Mouse (Mus musculus): ENCODE measurements at regions not wholly inside any gene's neighbourhood (a gene's known extent, or its start where the extent isn't known, plus 50 kb on each side); places are given as distances from the start of the nearest gene placed in this dataset.

- DNase-seq, result no peak
These were observed 183.8 kb upstream of the Slc39a10 start for GRCm38 (mm10) chr1:47076423-47076822.

GRCm38 (mm10) chr1:47058149-47058548 is 165.5 kb upstream of the Slc39a10 start:
- DNase-seq, result no peak

- DNase-seq, result no peak
These were observed 164.7 kb upstream of the Slc39a10 start for GRCm38 (mm10) chr1:47057344-47057743.

- no peak for DNase-seq
These were observed 158.5 kb upstream of the Slc39a10 start for GRCm38 (mm10) chr1:47051109-47051508.

- DNase-seq, result no peak
These were observed 157.8 kb upstream of the Slc39a10 start for GRCm38 (mm10) chr1:47050492-47050891.

- DNase-seq, result no peak
These were observed 144.9 kb upstream of the Slc39a10 start for GRCm38 (mm10) chr1:47037576-47037975.

- DNase-seq, result no peak
These were observed 126.7 kb upstream of the Slc39a10 start for GRCm38 (mm10) chr1:47019356-47019755.

GRCm38 (mm10) chr1:47014526-47014925 is 121.9 kb upstream of the Slc39a10 start:
- no peak for DNase-seq

GRCm38 (mm10) chr1:47003746-47004145 is 111.1 kb upstream of the Slc39a10 start:
- DNase-seq, result no peak

GRCm38 (mm10) chr1:46999337-46999736 is 106.7 kb upstream of the Slc39a10 start:
- DNase-seq, result no peak

GRCm38 (mm10) chr1:46985978-46986377 is 93.3 kb upstream of the Slc39a10 start:
- no peak for DNase-seq

- no peak for DNase-seq
These were observed 90.4 kb upstream of the Slc39a10 start for GRCm38 (mm10) chr1:46983093-46983492.

GRCm38 (mm10) chr1:46970470-46970869 is 77.8 kb upstream of the Slc39a10 start:
- DNase-seq, result peak; percentile 9

- no peak for DNase-seq
These were observed 75.7 kb upstream of the Slc39a10 start for GRCm38 (mm10) chr1:46968361-46968760.

- DNase-seq, result no peak
These were observed 74.2 kb upstream of the Slc39a10 start for GRCm38 (mm10) chr1:46966917-46967266.

- DNase-seq, result no peak
These were observed 73.6 kb upstream of the Slc39a10 start for GRCm38 (mm10) chr1:46965996-46966916.

- no peak for DNase-seq
These were observed 71.5 kb upstream of the Slc39a10 start for GRCm38 (mm10) chr1:46963973-46964727.

Measured in cerebellum, adult 8-10 months (tissue).